Mouse (Mus musculus) lung, postnatal 14 days (tissue): ENCODE measurements around the gene BC004004.

Experiments used
- DNase-seq: peaks from one replicate; pipeline ENCODE4 v3.0.0; 2021

Gene BC004004

DNA sequence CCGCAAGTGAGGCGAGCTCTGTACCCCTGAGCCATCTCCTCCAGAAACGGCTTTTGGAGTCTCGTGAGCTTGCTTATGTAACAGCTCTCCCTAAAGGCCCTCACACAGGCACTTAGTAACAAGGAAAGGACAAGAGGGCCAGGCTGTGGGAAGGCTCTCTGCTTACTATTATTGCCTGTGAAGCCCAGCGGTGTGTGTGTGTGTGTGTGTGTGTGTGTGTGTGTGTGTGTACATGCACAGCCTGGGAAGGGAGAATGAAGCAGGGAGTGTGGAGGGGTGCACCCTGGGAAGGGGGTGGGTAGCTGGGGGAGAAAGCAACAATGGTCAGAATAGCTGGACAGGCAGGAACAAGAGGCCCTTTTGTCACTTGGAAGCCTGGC, 86.9 kb downstream of the BC004004 start:
- DNase-seq, result peak; percentile 30

DNA sequence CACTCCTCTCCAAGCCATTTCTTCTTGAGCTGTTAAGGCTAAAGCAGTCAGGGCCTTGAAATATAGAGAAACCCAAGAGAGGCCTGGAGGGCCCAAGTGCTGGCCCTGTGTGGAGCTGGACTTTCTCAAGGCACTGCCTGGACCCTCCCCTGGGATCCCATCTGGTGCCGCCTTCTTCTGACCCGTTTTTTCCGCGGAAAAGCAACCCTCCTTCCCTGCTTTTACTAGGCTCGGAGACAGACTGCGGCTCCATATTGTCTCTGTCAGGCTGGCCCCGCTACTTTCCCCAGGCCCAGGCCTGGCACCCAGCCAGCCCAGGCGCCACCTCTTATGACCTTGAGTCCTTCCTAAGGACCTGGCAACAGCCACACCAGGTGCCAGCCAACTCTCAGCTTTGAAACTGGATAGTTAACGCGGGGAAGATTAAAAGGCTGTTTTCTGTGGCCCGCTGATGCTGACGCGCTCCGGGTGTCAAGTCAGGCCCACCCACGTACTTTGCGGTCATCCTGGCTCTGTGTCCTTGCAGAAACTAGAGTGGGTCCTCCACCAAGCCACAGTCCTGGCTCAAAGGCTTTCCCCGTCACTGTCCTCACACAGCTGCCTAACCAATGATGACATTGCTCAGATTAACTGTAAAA, 87.4 kb downstream of the BC004004 start:
- peak; percentile 82 for DNase-seq

DNA sequence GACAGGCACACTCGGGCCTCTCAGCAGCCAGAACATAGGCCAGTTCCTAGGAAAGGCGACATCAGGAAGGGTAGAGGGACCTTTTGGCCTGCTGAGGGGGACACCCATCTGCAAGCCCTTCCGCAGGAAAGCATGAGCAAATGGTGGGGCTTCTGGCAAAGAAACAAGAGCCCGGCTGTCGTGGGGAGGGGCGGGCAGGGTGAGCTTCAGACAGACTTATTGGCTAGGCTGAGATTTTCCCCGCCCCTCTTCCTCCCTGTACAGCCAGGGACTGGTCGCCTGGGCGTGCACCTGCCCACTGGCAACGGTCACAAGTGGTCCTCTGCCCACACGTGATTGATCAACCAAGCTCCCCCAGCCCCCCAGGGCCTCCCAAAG, 87.9 kb downstream of the BC004004 start:
- DNase-seq, result peak; percentile 79

DNA sequence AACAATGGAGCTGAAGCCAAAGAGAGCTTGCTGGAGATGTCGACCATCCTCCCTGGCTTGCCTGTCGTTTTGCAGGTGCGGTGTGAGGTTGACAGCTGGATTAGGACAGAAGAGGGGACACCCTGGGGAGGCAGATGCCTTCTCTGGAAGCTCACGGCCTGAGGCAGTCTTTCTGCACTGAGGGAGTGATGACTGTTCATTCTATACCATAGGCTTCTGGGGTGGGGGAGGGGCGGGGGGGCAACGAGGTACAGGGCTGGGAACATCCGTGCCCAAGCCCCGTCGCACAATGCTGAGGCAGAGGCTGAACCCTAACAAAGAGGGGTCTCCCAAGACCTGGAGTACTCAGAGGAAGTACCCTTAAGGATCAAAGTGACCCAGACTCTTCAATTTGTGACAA, 88.3 kb downstream of the BC004004 start:
- DNase-seq, result no peak

DNA sequence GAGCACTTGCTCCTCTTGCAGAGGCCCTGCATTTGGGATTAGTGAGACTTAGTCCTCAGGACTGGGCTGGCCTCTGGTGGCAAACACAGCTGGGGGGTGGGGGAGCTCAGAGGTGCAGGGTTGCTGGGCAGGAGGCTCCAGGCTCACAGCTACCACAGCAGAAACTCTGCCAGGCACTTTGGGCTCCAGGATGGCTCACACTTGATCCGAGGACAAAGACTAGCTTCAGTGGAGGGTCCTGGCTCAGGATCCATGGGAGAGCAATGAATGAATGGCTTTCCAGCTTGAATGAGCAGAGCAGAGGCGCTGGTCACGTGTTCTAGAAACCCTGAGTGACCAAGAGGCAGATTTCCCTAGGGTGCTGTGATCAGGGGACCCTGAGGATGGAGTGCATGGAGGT, 90.3 kb downstream of the BC004004 start:
- DNase-seq, result no peak

DNA sequence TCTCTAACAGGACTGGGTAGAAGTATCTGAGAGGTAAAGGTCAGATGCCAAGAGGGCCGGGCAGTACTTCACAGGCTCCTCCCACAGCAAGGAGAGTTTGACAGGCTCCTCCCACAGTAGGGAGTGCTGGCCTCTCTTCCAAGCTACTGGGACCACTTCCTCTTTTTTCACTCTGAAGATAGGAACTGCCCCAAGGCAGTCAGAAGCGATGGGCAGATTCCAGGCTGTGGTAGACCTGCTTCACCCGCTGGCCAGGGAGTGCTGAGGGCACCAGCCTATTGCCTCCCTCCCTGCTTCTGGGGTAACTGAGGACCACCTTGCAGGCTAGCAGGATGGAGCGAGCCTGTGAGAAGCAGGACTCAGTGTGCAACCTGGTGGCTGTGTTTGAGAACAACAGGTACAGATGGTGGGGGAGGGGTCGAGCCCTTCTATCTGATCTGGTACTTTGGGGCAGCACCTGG, 92.2 kb downstream of the BC004004 start, which contains the start of gene Fgd2:
Gene Fgd2 (plus strand): TSS at position 154 of the 461 bp plus-strand sequence.
- peak; percentile 44 for DNase-seq

DNA sequence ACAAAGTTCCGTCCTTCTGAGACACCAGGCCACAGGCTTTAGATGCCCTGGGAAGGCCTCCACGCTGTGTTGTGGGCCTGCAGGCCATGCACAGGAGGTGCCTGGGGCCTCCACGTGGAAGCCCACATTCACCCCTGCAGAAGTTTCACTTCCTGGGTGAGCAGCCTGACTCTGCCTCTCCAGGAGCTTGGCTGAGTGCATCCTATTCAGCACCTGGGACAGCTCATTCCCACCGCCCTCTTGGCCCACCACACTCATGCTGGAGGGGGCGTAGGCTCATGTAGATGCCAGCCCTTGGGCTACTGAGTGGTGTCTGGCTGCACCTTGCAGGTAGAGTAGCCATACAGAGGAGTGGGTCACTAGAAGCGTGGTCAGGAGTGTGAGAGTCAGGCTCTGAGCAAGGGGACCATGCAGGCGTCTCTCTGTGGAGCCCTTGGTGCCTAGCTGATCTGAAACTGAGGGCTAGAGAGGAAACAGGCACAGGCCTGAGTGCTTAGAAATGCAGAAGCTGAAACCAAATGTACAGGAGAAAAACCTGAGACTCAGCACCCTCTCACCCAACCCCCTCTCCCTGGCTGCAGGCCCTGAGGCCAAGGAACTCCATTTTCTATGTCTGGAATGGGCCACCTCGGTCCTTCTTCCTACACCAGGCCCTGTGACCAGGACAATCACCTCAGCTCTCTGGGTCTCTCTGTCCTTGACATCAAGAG, 93.5 kb downstream of the BC004004 start:
- DNase-seq, result no peak

DNA sequence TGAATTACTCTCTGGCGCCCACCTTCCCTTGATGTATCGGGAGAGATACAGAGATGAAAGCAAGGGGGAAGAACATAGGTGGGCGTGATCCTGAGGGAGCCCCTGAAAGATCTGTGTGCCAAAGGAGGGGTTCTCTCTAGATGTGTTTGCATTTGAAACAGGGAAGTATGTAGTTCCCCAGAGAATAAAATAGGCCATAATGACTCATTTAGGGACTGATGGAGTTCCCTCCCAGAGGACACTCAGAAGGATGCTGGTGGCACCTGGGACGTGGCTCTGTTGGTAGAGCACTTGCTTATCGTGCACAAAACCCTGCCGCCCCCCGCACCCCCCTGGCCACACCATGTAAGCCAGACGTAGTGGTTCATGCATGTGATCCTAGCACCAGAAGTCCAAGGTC, 94.5 kb downstream of the BC004004 start:
- DNase-seq, result no peak
